Mouse (Mus musculus) urinary bladder, postnatal 4 days (tissue): ENCODE measurements at regions not wholly inside any gene's neighbourhood (a gene's known extent, or its start where the extent isn't known, plus 50 kb on each side); places are given as distances from the start of the nearest gene placed in this dataset.

Experiments
- DNase-seq, 2 experiments: peaks; one replicate each; pipeline ENCODE4 v3.0.0; 2021 to 2022; ENCODE audit warnings: low spot score in 2 of 2

GRCm38 (mm10) chr2:116979561-116980391, 101.3 kb downstream of the Tmco5 start:
- DNase-seq: peak; percentile 58 to 62

DNA sequence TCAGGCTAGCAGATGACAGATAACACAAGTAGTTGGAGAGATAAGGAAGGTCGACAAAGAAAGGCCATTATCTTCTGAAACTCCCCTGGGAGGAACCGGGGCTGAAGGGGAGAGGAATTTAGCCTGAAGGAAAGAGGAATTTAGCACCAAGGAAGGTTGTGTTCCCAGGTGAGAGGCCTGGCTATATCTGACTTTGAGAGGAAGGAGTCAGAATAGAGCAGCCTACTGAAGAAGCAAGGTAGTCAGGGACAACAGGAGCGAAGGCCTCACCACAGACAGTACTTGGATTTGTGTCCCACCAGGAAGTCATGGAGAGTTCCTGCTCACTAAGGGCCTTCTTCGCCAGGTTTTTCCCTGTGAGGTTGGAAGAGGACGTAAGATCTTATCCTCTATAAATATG, 102.2 kb downstream of the Tmco5 start:
- no peak for DNase-seq

GRCm38 (mm10) chr2:116983351-116983750, 104.9 kb downstream of the Tmco5 start:
- DNase-seq: no peak

GRCm38 (mm10) chr2:116983821-116984351, 105.4 kb downstream of the Tmco5 start:
- no peak for DNase-seq

DNA sequence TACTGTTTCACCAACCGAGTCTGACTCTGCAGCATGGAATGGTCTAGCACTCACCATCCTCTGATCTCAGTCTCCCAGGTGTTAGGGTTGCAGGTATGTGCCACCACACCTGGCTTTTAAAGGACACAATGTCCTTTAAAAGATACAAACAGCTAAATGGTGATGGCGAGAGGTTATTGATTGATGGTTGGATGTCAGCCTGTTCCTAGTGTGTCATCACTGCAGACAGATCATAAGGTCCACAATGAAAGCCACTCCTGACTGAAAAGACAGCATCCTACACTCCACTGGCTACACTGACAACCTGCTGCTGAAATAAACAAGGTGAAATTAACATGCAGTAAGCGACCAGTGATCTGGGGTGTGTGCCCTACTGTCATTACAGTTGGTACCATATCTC, 106.1 kb downstream of the Tmco5 start:
- no peak for DNase-seq

DNA sequence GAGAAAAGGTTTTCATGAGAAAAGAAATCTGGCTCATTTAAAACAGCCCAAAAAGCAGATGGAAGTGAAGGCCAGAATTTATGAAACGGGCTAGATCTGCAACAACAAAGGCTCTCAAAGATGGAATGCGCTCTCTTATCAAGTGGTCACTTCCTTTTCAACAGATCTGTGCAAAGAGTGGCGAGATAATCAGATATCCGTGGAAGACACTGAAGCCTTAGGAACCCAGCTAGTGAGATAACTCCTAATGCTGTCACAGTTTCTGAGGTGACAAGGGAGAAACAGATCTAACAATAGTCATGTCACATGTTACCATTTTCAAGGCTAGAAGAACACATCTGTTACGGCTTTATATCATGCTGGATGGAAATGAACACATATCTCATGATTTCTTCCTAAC, 107.1 kb downstream of the Tmco5 start:
- DNase-seq: no peak

DNA sequence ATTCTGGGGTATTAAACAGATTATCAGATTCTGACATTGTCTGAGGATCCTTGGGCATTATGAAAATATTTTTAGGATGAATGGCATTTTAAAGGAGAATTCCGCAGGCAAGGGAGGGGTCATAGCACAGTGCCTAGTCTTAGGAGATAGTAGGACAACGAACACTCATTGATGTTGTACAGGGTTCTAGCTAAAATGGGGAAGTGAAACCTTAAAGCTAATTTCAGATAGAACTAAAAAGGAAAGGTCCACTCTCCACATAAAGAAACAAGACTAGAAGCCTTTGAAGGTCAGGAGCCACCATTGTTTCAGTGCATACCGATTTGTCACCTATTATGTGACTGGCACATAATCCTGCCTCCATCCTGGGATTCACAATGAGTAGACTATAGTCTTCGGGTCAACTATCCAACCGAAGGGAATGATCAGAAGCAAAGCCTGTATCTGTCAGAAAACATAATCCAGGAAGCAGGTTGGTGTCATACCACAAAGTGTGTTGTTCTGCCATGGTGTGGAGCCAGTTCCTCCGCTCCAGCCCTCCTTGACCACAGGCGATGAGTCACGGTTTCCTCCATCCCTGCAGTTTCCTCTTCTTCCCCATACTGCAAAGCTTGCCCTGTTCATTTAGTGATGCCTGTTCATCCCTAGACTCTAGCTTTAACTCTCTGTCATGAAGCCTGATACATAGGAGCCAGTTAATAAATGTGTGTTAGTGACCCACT, 110.6 kb downstream of the Tmco5 start:
- DNase-seq: no peak

- DNase-seq: no peak
These were observed 111.6 kb downstream of the Tmco5 start for GRCm38 (mm10) chr2:116990106-116990505.

GRCm38 (mm10) chr2:116991561-116992042, 113.1 kb downstream of the Tmco5 start:
- no peak for DNase-seq

- no peak for DNase-seq
These were observed 115.2 kb downstream of the Tmco5 start for GRCm38 (mm10) chr2:116993724-116994123.

DNA sequence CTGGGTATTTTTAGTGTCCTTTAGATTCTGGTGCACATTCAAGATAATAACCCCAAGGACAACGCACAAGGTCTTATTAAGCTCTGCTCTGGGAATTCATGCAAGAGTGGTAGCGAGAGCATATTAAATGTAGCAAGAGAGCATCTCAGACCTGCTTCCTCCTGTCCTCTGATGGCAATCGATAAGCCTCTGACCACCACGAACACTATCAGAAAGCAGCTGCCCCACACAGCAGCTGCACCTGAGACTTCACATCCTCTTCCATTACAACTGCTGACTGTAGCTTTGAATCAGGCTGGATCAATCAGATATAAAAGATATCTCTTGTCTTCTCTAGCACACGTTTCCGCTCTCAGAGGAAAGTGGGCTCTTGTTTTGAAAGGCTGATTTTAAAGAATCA, 117.8 kb downstream of the Tmco5 start:
- no peak for DNase-seq

- no peak for DNase-seq
These were observed 120.3 kb downstream of the Tmco5 start for GRCm38 (mm10) chr2:116998822-116999221.

- no peak for DNase-seq
These were observed 121.1 kb downstream of the Tmco5 start for GRCm38 (mm10) chr2:116999592-116999991.

- no peak for DNase-seq
These were observed 117.2 kb upstream of the Spred1 start for GRCm38 (mm10) chr2:117003976-117004375.

GRCm38 (mm10) chr2:117006846-117007245, 114.3 kb upstream of the Spred1 start:
- DNase-seq: no peak

- DNase-seq: no peak
These were observed 112.3 kb upstream of the Spred1 start for GRCm38 (mm10) chr2:117008922-117009321.

DNA sequence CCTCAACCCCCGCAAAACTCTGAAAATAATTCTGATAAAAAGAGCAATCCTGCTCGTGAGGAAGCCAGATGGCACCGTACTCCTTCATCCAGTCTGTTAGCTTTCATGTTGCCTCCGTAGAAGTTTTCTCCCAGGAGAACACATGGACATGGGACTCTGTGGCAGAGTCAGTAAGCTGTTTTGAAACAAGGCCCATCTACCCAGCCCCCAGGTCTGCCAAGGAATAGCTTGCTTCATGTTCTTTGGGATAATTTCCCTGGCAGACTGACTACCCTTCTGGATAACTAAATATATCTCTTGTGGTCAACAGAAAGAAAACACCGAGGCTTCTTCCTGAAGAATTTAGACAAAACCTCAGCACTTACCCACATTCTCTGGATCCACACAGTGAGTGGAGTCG, 111.2 kb upstream of the Spred1 start:
- no peak for DNase-seq

DNA sequence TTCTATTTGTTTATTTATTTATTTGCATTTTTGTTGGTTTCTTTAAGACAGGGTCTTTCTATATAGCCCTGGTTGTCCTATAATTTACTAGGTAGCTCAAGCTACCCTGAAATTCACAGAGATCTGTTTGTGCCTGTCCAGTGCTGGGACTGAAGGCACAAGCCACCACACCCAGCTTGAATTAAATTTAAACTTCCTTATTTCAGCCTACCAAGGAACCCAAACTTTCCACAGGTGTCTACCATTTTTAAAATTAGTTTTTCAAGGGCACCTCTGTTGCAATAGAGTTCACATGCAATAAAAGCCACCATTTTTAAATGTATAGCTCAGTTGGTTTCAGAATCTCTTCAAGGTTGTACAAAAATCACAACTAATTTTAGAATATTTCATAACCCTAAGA, 110.2 kb upstream of the Spred1 start:
- no peak for DNase-seq

- DNase-seq: peak; percentile 61 to 67
These were observed 103.1 kb upstream of the Spred1 start for GRCm38 (mm10) chr2:117017921-117018651.

GRCm38 (mm10) chr2:117018917-117019538, 102.1 kb upstream of the Spred1 start:
- peak; percentile 73 to 77 for DNase-seq

- no peak for DNase-seq
These were observed 101.6 kb upstream of the Spred1 start for GRCm38 (mm10) chr2:117019552-117019951.

DNA sequence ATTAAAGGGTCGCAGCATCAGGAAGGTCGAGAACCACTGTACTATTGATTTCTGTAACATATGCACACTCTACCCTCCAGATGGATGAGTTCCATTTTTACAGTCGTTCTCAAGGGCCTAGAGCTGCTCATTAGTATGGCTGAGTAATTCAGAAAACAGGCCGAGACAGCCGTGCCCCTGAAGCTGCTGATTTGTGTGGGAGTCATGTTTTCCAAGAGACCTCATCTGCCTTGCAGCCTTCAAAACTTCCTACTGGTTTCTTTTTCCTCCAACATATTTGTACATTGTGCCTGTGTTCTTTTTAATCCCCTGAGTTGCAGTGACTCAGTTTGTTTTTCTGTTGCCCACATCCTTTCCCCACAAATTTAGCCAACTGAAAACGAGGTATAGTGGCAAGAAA, 99.4 kb upstream of the Spred1 start:
- no peak for DNase-seq
